Mouse (Mus musculus) bone marrow macrophage, adult 2 months (primary cell): ENCODE measurements around the gene Zcchc4.

Experiments
- CTCF ChIP-seq: IDR thresholded peaks from 2 replicates; pipeline ENCODE4 v1.5.1; 2012; ENCODE audit warnings: low read depth, mild to moderate bottlenecking, low read length, moderate library complexity
- POLR2A ChIP-seq: IDR thresholded peaks from 2 replicates; pipeline ENCODE4 v1.6.1; 2012; ENCODE audit warnings: mild to moderate bottlenecking, low read depth, low read length, borderline replicate concordance

GRCm38 (mm10) chr5:52746920-52747319 is 28.3 kb upstream of the Zcchc4 start:
- TF ChIP-seq CTCF (no peak), POLR2A (no peak)
